Mouse (Mus musculus): ENCODE measurements around the gene Itfg2.

Itfg2 gene

DNA sequence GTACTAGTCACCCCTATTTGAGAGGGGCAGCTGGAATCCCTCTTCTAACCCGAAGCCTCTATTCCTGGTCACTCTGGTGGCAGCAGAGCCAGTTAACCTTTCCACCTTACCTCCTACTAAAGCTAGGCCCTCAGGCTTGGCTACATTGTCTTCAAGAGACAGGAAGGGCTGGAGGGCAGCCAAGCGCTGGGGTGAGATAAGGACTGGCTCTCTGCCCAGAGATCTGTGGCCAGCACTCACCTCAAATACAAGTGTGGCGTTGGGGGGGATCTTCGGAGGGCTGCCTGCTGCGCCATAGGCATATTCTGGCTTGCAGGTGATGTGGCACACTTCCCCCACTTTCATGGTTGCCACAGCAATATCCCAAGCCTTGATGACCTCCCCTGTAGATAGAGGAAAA, 10.7 kb upstream of the Itfg2 start:
- DNase-seq (ENCODE audit: low read depth): no peak

DNA sequence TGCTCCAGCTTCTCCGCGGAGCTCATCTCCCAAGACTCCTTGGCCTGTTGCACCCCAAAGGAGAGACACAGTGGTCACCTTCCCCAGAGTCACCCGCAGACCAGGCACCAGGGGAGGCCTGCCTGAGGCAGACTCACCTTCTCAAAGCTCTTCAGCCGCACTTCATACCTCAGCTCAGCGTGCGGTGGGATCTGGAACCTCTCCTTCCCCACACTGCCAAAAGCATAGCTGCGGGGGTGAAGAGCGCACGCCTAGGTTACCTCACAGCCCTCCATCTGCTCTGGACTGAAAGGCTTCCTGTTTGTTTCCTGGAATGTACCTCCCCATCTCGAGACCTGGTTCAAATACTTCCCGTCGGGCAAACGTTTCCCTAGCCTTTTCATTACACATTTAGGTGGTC, 8.8 kb upstream of the Itfg2 start:
- no peak for DNase-seq (ENCODE audit: low read depth)

GRCm38 (mm10) chr6:128432356-128432915, 7.7 kb upstream of the Itfg2 start:
- DNase-seq (ENCODE audit: low read depth): no peak

DNA sequence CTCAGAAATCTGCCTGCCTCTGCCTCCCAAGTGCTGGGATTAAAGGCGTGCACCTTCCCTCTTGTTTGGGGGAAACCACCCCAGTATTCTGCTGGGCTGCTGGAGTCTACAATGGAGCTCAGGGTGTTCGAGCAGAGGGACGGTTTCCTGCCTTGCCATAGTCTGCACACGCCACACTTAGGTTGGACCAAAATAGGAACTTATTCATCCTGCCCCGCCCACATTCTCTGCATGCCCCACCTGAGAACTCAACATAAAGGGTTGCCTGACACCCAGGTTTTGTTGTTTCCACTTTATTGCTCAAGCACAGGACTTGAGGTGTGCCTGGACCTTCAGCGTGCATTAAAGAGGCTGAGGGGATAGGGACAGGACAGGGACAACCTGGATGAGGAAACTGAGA, 5.1 kb upstream of the Itfg2 start:
- no peak for DNase-seq (ENCODE audit: low read depth)

- no peak for DNase-seq (ENCODE audit: low read depth)
Observed at GRCm38 (mm10) chr6:128429300-128429699, 4.6 kb upstream of the Itfg2 start.

DNA sequence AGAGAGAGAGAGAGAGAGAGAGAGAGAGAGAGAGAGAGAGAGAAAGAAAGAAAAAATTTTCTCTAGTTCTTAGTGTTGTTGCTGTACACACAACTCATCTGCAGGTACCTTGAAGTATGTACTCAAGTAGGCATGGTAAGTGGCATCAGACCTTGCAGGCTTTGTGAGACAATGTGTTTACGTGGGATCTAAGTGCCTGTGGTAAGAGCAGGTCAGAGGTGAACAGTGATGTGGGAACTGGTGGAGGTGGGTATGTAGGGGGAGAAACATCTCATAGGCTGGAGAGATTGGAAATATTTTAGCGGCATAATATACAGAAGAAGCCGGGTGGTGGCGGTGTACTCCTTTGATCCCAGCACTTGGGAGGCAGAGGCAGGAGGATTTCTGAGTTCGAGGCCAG, 2.8 kb upstream of the Itfg2 start:
- DNase-seq (ENCODE audit: low read depth): no peak

DNA sequence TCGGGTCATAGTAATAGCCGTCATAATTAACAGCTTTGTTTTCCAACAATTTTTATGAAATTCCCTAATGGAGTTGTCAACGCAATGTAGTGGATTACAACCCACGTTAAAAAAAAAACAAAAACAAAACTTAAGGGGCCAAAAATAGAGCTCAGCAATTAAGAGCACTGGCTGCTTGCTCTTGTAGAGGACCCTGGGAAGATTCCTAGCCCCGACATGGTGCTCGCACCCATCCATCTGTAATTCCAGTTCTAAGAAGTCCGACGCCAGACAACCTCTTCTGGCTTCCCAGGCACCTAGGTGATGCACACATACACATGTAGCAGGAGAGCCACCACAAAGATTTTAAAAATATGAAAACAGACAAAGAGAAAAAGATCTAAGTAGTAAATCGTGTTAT, 315 bp upstream of the Itfg2 start:
- no peak for DNase-seq (ENCODE audit: low read depth)

DNA sequence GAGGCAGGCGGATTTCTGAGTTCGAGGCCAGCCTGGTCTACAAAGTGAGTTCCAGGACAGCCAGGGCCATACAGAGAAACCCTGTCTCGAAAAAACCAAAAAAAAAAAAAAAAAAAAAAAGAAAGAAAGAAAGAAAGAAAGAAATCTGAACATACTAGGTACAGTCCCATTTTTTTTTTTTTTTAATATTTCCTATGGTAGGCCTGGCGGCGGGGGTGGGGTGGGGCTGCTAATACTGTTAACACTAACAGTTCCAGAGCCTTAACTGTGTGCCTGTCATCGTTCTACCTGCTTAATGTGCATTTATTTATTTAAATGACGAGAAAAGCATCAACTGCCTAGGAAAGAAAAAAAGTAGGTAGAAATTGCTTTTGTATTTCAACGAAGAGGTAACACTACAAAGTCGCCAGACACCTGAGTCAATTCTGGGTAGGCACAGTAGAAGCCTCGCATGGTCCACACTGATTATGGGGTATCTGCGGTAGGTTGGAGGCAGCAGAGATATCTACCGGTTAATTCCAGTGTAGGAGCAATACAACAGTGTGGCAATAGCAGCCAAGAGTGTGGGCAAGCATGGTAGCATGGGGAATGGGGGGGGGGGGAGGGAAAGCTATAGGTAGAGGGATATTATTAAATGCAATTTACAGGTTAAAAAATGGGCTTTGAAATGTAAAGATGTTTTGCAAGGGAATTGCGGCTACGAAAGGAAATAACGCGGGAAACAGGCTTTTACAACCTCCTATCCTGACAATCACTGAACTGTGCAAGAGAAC, 1.0 kb downstream of the Itfg2 start:
- no peak for DNase-seq (ENCODE audit: low read depth)

- no peak for DNase-seq (ENCODE audit: low read depth)
Observed at GRCm38 (mm10) chr6:128421480-128421879, 3.3 kb downstream of the Itfg2 start.

- DNase-seq (ENCODE audit: low read depth): peak; percentile 79
Observed at GRCm38 (mm10) chr6:128421036-128421435, 3.7 kb downstream of the Itfg2 start.

GRCm38 (mm10) chr6:128418076-128418475, 6.7 kb downstream of the Itfg2 start:
- no peak for DNase-seq (ENCODE audit: low read depth)

DNA sequence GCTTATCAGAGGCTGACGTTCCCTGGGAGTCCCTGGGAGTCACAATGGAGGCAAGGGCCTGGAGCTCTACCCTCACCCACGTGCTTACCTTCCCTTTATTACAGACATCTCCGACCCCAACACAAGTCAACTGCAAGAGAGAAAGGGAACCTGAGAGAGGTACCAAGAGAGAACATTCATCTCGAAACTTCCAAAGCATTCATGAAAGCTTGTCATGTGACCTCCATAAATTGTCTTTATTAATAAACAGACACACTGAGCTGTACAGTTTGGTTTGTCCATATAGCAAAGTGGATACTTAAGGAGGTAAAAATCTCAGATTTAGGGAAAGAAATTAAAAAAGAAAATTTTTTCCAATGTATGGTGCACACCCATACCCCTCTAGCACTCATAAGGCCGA, 8.6 kb downstream of the Itfg2 start:
- no peak for DNase-seq (ENCODE audit: low read depth)

- peak; percentile 90 for DNase-seq (ENCODE audit: low read depth)
Observed at GRCm38 (mm10) chr6:128411115-128411514, 13.6 kb downstream of the Itfg2 start.

DNA sequence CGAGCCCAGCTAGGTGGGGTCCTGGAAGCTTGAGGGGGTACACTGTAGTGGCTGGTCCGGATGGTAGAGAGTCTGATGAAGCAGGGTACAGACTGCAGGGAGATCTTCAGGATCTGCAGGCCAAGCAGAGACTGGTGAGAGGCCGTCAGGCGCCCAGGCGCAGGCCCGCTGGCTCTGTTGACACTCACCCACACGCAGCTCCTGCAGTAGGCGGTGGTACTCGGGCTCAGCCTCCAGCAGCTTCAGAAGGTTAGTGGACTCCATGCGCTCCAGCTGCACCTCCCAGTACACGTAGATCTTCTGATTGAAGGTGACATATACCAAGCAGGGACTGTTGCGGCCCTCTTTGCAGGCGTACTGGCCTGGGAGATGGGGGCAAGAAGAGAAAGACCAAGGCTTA, 14.4 kb downstream of the Itfg2 start:
- no peak for DNase-seq (ENCODE audit: low read depth)

GRCm38 (mm10) chr6:128408544-128409125, 16.1 kb downstream of the Itfg2 start:
- no peak for DNase-seq (ENCODE audit: low read depth)

DNA sequence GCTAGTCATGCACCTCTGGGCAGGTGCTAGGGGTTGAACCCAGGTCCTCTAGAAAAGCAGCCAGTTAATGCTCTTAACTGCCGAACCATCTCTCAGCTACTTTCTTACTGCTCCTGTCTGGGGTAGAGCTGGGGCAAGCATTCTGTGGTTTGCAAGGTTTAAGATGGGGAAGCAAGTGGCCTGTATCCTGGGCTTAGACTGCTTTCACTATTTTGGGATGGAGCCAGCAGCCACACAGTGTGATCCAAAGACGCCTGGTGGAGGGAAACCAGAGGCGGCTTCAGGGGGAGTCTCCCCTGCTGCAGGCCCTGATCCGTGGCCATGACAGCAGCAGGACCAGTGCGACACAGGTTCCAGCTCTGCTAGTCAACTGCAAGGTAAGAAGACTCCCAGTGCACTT, 20.0 kb downstream of the Itfg2 start:
- no peak for DNase-seq (ENCODE audit: low read depth)

- DNase-seq (ENCODE audit: low read depth): no peak
Observed at GRCm38 (mm10) chr6:128399421-128400185, 25.1 kb downstream of the Itfg2 start.

- no peak for DNase-seq (ENCODE audit: low read depth)
Observed at GRCm38 (mm10) chr6:128398996-128399395, 25.7 kb downstream of the Itfg2 start, which contains the start of gene Nrip2. TSS of gene Nrip2 (plus strand) at chr6:128399296.

DNA sequence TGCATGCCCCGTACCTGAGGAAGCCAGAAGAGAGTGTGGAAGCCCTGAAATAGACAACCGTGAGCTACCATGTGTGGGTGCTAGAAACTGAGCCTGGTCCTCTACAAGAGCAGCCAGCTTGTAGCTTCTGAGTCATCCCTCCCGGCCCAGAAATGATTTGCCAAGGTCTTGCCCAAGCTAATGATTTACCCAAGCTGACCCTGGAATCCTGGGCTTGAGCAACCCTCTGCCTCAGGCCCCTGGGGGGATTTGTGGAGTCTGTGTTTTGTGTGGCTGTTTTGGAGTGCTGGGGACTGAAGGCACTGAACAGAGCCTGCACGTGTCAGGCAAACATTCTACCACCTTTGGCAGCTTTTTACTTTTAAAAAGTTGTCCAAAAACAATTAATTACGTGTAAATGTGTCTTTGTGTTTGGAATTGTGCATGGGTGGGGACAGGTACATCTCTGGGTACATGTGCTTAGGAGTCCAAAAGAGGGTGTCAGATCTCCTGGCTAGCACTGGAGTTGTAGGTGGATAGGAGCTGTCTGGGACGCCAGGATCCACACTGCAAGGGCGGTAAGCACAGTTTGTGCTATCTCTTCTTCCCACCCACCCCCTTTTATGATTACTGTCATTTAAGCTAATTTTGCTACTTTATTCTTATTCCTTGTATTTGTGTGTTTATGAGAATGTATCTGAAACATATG, 27.0 kb downstream of the Itfg2 start:
- peak; percentile 72 for DNase-seq (ENCODE audit: low read depth)

- DNase-seq (ENCODE audit: low read depth): peak; percentile 45
Observed at GRCm38 (mm10) chr6:128390683-128391082, 34.0 kb downstream of the Itfg2 start.

DNA sequence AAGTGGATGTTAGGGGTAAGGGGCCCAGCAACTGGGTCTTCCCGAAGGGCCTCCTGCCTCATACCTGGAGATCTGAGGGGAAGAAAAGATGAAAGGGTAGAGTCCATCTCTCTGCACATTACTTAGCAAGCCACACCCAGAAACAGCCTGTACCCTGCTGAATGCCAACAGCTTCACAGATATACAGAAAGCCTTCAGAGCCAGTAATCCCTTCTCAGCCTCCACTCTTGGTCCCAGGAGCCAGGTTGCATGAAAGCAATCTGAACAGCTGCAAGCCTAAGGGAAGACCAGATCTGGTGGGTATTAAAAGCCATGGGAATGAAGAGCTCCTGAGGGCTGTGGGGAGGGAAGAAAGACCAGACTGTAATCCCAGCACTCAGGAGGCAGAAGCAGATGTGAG, 35.5 kb downstream of the Itfg2 start:
- DNase-seq (ENCODE audit: low read depth): no peak

- no peak for DNase-seq (ENCODE audit: low read depth)
Observed at GRCm38 (mm10) chr6:128385026-128385425, 39.7 kb downstream of the Itfg2 start.
